Mouse (Mus musculus): ENCODE data around the gene Fthl17e. TPM values are rescaled to one million over a fixed set of nuclear protein-coding genes. Genes with fewer than 3 reads are reported as not detected.

Gene Fthl17e
- polyA plus RNA-seq (2014; fragmentation: Illumina TruSeq; extraction: RNeasy Lipid Tissue Mini Kit (QIAGEN cat#74804)): not detected

DNA sequence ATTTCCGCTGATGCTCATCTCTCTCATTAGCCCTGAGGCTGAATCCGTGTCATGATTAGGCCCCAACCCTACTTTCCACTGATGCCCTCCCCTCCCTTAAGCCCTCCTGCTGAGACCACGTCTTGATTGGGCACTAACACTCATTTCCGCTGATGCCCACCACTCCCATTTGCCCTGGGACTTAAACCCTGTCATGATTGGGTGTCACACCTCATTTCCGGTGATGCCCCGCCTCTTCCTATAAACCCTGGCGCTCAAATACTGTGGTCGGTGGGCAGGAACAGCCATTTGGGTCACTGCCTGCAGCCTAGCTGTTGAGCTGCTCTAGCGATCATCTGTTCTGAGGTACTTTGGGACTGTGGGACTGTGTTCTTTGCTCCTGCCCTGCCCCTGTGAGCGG is at the start of gene Fthl17e:
TSS of gene Fthl17e (plus strand) at position 301 of the 400 bp plus-strand sequence.

DNA sequence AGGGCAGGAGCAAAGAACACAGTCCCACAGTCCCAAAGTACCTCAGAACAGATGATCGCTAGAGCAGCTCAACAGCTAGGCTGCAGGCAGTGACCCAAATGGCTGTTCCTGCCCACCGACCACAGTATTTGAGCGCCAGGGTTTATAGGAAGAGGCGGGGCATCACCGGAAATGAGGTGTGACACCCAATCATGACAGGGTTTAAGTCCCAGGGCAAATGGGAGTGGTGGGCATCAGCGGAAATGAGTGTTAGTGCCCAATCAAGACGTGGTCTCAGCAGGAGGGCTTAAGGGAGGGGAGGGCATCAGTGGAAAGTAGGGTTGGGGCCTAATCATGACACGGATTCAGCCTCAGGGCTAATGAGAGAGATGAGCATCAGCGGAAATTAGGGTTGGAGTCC is 46.6 kb upstream of the Fthl17e start, which contains the start of gene Fthl17d:
TSS of gene Fthl17d (minus strand) at position 101 of the 400 bp plus-strand sequence.

DNA sequence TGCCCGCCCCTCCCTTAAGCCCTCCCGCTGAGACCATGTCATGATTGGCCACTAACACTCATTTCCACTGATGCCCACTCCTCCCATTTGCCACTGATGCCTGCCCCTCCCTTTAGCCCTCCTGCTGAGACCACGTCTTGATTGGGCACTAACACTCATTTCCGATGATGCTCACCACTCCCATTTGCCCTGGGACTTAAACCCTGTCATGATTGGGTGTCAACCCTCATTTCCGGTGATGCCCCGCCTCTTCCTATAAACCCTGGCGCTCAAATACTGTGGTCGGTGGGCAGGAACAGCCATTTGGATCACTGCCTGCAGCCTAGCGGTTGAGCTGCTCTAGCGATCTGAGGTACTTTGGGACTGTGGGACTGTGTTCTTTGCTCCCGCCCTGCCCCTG is 29.4 kb downstream of the Fthl17e start, which contains the start of gene Fthl17f:
TSS of gene Fthl17f (plus strand) at position 301 of the 400 bp plus-strand sequence.

Other genes with a start within 250 kb of the Fthl17e start
- not detected for gene Ssxb5, start 229.8 kb upstream of the Fthl17e start, polyA plus RNA-seq (2014; fragmentation: Illumina TruSeq; extraction: RNeasy Lipid Tissue Mini Kit (QIAGEN cat#74804))
- not detected for gene Gm6592, start 189.5 kb upstream of the Fthl17e start, polyA plus RNA-seq (2014; fragmentation: Illumina TruSeq; extraction: RNeasy Lipid Tissue Mini Kit (QIAGEN cat#74804))
- not detected for gene Gm5751, start 159.2 kb upstream of the Fthl17e start, polyA plus RNA-seq (2014; fragmentation: Illumina TruSeq; extraction: RNeasy Lipid Tissue Mini Kit (QIAGEN cat#74804))
- gene B630019K06Rik, start 141.1 kb upstream of the Fthl17e start, polyA plus RNA-seq (2014; fragmentation: Illumina TruSeq; extraction: RNeasy Lipid Tissue Mini Kit (QIAGEN cat#74804)): 27.7 TPM
- gene Fthl17b, start 70.5 kb upstream of the Fthl17e start, polyA plus RNA-seq (2014; fragmentation: Illumina TruSeq; extraction: RNeasy Lipid Tissue Mini Kit (QIAGEN cat#74804)): not detected
- gene Fthl17c, start 56.9 kb upstream of the Fthl17e start, polyA plus RNA-seq (2014; fragmentation: Illumina TruSeq; extraction: RNeasy Lipid Tissue Mini Kit (QIAGEN cat#74804)): not detected
- gene Fthl17d, start 46.7 kb upstream of the Fthl17e start, polyA plus RNA-seq (2014; fragmentation: Illumina TruSeq; extraction: RNeasy Lipid Tissue Mini Kit (QIAGEN cat#74804)): not detected
- not detected for gene Fthl17f, start 29.5 kb downstream of the Fthl17e start, polyA plus RNA-seq (2014; fragmentation: Illumina TruSeq; extraction: RNeasy Lipid Tissue Mini Kit (QIAGEN cat#74804))
- not detected for gene 4930402K13Rik, start 71.1 kb downstream of the Fthl17e start, polyA plus RNA-seq (2014; fragmentation: Illumina TruSeq; extraction: RNeasy Lipid Tissue Mini Kit (QIAGEN cat#74804))
- gene Lancl3, start 166.4 kb downstream of the Fthl17e start, polyA plus RNA-seq (2014; fragmentation: Illumina TruSeq; extraction: RNeasy Lipid Tissue Mini Kit (QIAGEN cat#74804)): 23.6 TPM
- not detected for gene Gm14862, start 223.4 kb downstream of the Fthl17e start, polyA plus RNA-seq (2014; fragmentation: Illumina TruSeq; extraction: RNeasy Lipid Tissue Mini Kit (QIAGEN cat#74804))
- 29.5 TPM for gene Xk, start 239.3 kb downstream of the Fthl17e start, polyA plus RNA-seq (2014; fragmentation: Illumina TruSeq; extraction: RNeasy Lipid Tissue Mini Kit (QIAGEN cat#74804))

All from ovary, adult 10 weeks (tissue).